Mouse (Mus musculus): ENCODE measurements around the gene Smoc2.

DNA sequence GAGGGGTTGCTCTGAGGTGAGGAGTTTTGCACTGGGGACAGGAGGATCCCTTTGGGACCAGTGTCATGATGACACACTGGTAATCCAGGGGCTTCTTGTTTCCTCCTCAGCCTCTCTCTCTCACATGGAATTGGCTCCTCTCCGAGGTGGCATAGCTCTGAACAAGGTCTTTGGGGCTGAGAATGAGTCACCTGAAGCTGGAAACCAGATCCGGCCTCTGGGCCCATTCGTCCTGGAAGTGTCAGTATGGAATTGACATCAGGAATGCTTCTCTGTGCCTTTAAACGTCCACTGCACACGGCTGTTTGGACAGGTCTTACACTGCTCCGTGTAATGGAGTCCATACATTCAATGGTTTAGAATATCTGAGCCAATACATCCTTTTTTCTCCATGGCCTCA is 42.2 kb upstream of the Smoc2 start:
- no peak for TF ChIP-seq CTCF (IDR thresholded peaks at IDR 0.05 in 2 of 3, conservative IDR thresholded peaks at IDR 0.05 in 1 of 3; ENCODE audit: control insufficient read depth in 1 of 3, insufficient read depth in 1 of 3, low read depth in 2 of 3, low read length in 3 of 3, poor library complexity in 1 of 3, severe bottlenecking in 1 of 3)
- no peak for TF ChIP-seq POLR2AphosphoS5 (IDR thresholded peaks at IDR 0.05; ENCODE audit: borderline replicate concordance, low read depth, low read length)
- TF ChIP-seq MAX (IDR thresholded peaks at IDR 0.05; ENCODE audit: low read length), result no peak
- no peak for TF ChIP-seq EP300 (IDR thresholded peaks at IDR 0.05; ENCODE audit: low read depth in 1 of 2, low read length in 2 of 2)
- no peak for TF ChIP-seq ETS1 (IDR thresholded peaks at IDR 0.05; ENCODE audit: low read depth, low read length)
- TF ChIP-seq CHD1 (IDR thresholded peaks at IDR 0.05; ENCODE audit: low read depth, low read length), result no peak
- TF ChIP-seq CHD2 (IDR thresholded peaks at IDR 0.05; ENCODE audit: low read length), result no peak
- TF ChIP-seq USF2 (IDR thresholded peaks at IDR 0.05; ENCODE audit: borderline replicate concordance in 1 of 2, insufficient read depth in 1 of 2, low read depth in 1 of 2, low read length in 2 of 2), result no peak
- no peak for TF ChIP-seq GATA1 (IDR thresholded peaks at IDR 0.05; ENCODE audit: low read depth, low read length)
- no peak for TF ChIP-seq BHLHE40 (IDR thresholded peaks at IDR 0.05; ENCODE audit: borderline replicate concordance, low read depth, low read length)
- no peak for TF ChIP-seq E2F4 (IDR thresholded peaks at IDR 0.05; ENCODE audit: borderline replicate concordance, low read depth, low read length)
- TF ChIP-seq MAZ (IDR thresholded peaks at IDR 0.05; ENCODE audit: low read depth, low read length), result no peak
- TF ChIP-seq POLR2A (IDR thresholded peaks at IDR 0.05; ENCODE audit: control insufficient read depth in 1 of 2, insufficient read depth in 1 of 2, low read depth in 1 of 2, low read length in 2 of 2, poor library complexity in 1 of 2), result no peak

Data from MEL (cell line).